Mouse (Mus musculus): ENCODE results near the gene Mtfr1l.
A peak's percentile ranks its signal among the peaks of the same experiment; 100 is the strongest.

Mtfr1l gene

GRCm38 (mm10) chr4:134489986-134490665 lies 45.1 kb downstream of the Mtfr1l start:
- DNase-seq (ENCODE audit: low spot score), result no peak

GRCm38 (mm10) chr4:134488211-134488610 lies 47.0 kb downstream of the Mtfr1l start:
- DNase-seq (ENCODE audit: low spot score), result no peak

- DNase-seq (ENCODE audit: low spot score), result no peak
These were observed 49.9 kb downstream of the Mtfr1l start for GRCm38 (mm10) chr4:134485151-134485900.

- DNase-seq (ENCODE audit: low spot score), result no peak
These were observed 51.0 kb downstream of the Mtfr1l start for GRCm38 (mm10) chr4:134484231-134484630.

GRCm38 (mm10) chr4:134483696-134484095 lies 51.5 kb downstream of the Mtfr1l start:
- DNase-seq (ENCODE audit: low spot score), result no peak

GRCm38 (mm10) chr4:134483078-134483688 lies 52.0 kb downstream of the Mtfr1l start:
- DNase-seq (ENCODE audit: low spot score), result no peak

GRCm38 (mm10) chr4:134482442-134482841 lies 52.7 kb downstream of the Mtfr1l start:
- no peak for DNase-seq (ENCODE audit: low spot score)

GRCm38 (mm10) chr4:134481270-134481669 lies 53.9 kb downstream of the Mtfr1l start:
- DNase-seq (ENCODE audit: low spot score), result no peak

- DNase-seq (ENCODE audit: low spot score), result peak; percentile 86
These were observed 54.3 kb downstream of the Mtfr1l start for GRCm38 (mm10) chr4:134480864-134481263.

- no peak for DNase-seq (ENCODE audit: low spot score)
These were observed 55.3 kb downstream of the Mtfr1l start for GRCm38 (mm10) chr4:134479839-134480238.

GRCm38 (mm10) chr4:134478031-134478430 lies 57.2 kb downstream of the Mtfr1l start:
- peak; percentile 91 for DNase-seq (ENCODE audit: low spot score)

GRCm38 (mm10) chr4:134476899-134477298 lies 58.3 kb downstream of the Mtfr1l start:
- DNase-seq (ENCODE audit: low spot score), result no peak
